Mouse (Mus musculus): ENCODE data around the gene Bri3. TPM values are rescaled to one million over a fixed set of nuclear protein-coding genes. Genes with fewer than 3 reads are reported as not detected.

Gene Bri3
- total and polyA plus RNA-seq, 2 experiments = 24.9 to 74.6 TPM

- Histone ChIP-seq H3K36me3 (ENCODE audit: control insufficient read depth, insufficient read depth, low read length) (no peaks in the 10 kb centered on the region), H3K4me3 (ENCODE audit: insufficient read depth, low read depth, low read length) (peak overlapping the region; percentile 80), H3K27ac (replicated peaks; ENCODE audit: insufficient read depth, low read depth, low read length) (peak overlapping the region; percentile 68), H3K27me3 (ENCODE audit: control insufficient read depth, insufficient read depth, low read length) (no peaks in the 10 kb centered on the region), H3K4me1 (ENCODE audit: control insufficient read depth, insufficient read depth, low read length) (peaks cover 34% of the 10 kb centered on the region), H3K9ac (ENCODE audit: low read depth, low read length) (peak overlapping the region; percentile 94), H3K79me2 (ENCODE audit: control insufficient read depth, insufficient read depth, low read length) (peaks cover 30% of the 10 kb centered on the region)
- WGBS = under 1% methylated on average over 40 of the region's 40 CpGs
- TF ChIP-seq CTCF (IDR thresholded peaks at IDR 0.05; ENCODE audit: low read depth, low read length) (no peak), POLR2A (IDR thresholded peaks at IDR 0.05; ENCODE audit: extremely low read depth, insufficient read depth, low read length) (0 out of 2 replicates have a peak, but pooled peaks have one; percentile 11)
- peak; percentile 76 for DNase-seq (ENCODE audit: extremely low read depth, low read depth, low spot score)
Observed at GRCm38 (mm10) chr5:144255632-144256540, 11.6 kb downstream of the Bri3 start.

GRCm38 (mm10) chr5:144256541-144256870 lies 12.3 kb downstream of the Bri3 start:
- DNase-seq (ENCODE audit: extremely low read depth, low read depth, low spot score) = peak; percentile 74
- Histone ChIP-seq H3K36me3 (ENCODE audit: control insufficient read depth, insufficient read depth, low read length) (no peaks in the 10 kb centered on the region), H3K27ac (replicated peaks; ENCODE audit: insufficient read depth, low read depth, low read length) (peak overlapping the region; percentile 68), H3K27me3 (ENCODE audit: control insufficient read depth, insufficient read depth, low read length) (no peaks in the 10 kb centered on the region), H3K4me3 (ENCODE audit: insufficient read depth, low read depth, low read length) (peak overlapping the region; percentile 80), H3K79me2 (ENCODE audit: control insufficient read depth, insufficient read depth, low read length) (peaks cover 36% of the 10 kb centered on the region), H3K4me1 (ENCODE audit: control insufficient read depth, insufficient read depth, low read length) (peaks cover 39% of the 10 kb centered on the region), H3K9ac (ENCODE audit: low read depth, low read length) (peak overlapping the region; percentile 94)
- no peak for TF ChIP-seq CTCF (IDR thresholded peaks at IDR 0.05; ENCODE audit: low read depth, low read length)
- TF ChIP-seq POLR2A (IDR thresholded peaks at IDR 0.05; ENCODE audit: extremely low read depth, insufficient read depth, low read length) = no peak
- 9% methylated on average over 7 of the region's 7 CpGs for WGBS

- Histone ChIP-seq H3K9ac (ENCODE audit: low read depth, low read length) (peak overlapping the region; percentile 94), H3K27me3 (ENCODE audit: control insufficient read depth, insufficient read depth, low read length) (no peaks in the 10 kb centered on the region), H3K4me3 (ENCODE audit: insufficient read depth, low read depth, low read length) (peak overlapping the region; percentile 80), H3K4me1 (ENCODE audit: control insufficient read depth, insufficient read depth, low read length) (peaks cover 42% of the 10 kb centered on the region), H3K27ac (replicated peaks; ENCODE audit: insufficient read depth, low read depth, low read length) (peak overlapping the region; percentile 68), H3K79me2 (ENCODE audit: control insufficient read depth, insufficient read depth, low read length) (peaks cover 40% of the 10 kb centered on the region), H3K36me3 (ENCODE audit: control insufficient read depth, insufficient read depth, low read length) (no peaks in the 10 kb centered on the region)
- no peak for TF ChIP-seq POLR2A (IDR thresholded peaks at IDR 0.05; ENCODE audit: extremely low read depth, insufficient read depth, low read length)
- no peak for TF ChIP-seq CTCF (IDR thresholded peaks at IDR 0.05; ENCODE audit: low read depth, low read length)
- 73% methylated on average over 1 of the region's 1 CpGs for whole genome bisulfite sequencing
- no peak for DNase-seq (ENCODE audit: extremely low read depth, low read depth, low spot score)
Observed at GRCm38 (mm10) chr5:144256888-144257287, 12.7 kb downstream of the Bri3 start.

- Histone ChIP-seq H3K36me3 (ENCODE audit: control insufficient read depth, insufficient read depth, low read length) (no peaks in the 10 kb centered on the region), H3K9ac (ENCODE audit: low read depth, low read length) (peak overlapping the region; percentile 94), H3K4me1 (ENCODE audit: control insufficient read depth, insufficient read depth, low read length) (peaks cover 43% of the 10 kb centered on the region), H3K27me3 (ENCODE audit: control insufficient read depth, insufficient read depth, low read length) (no peaks in the 10 kb centered on the region), H3K27ac (replicated peaks; ENCODE audit: insufficient read depth, low read depth, low read length) (peak overlapping the region; percentile 68), H3K4me3 (ENCODE audit: insufficient read depth, low read depth, low read length) (no peak overlapping the region), H3K79me2 (ENCODE audit: control insufficient read depth, insufficient read depth, low read length) (peaks cover 44% of the 10 kb centered on the region)
- 49% methylated on average over 3 of the region's 3 CpGs for WGBS
- peak; percentile 47; the same call in 1 of the 2 replicates for TF ChIP-seq CTCF (IDR thresholded peaks at IDR 0.05; ENCODE audit: low read depth, low read length)
- no peak for TF ChIP-seq POLR2A (IDR thresholded peaks at IDR 0.05; ENCODE audit: extremely low read depth, insufficient read depth, low read length)
- DNase-seq (ENCODE audit: extremely low read depth, low read depth, low spot score) = peak; percentile 55
Observed at GRCm38 (mm10) chr5:144257451-144258110, 13.3 kb downstream of the Bri3 start.

GRCm38 (mm10) chr5:144258131-144258611 lies 13.9 kb downstream of the Bri3 start:
- Histone ChIP-seq H3K4me3 (ENCODE audit: insufficient read depth, low read depth, low read length) (peak overlapping the region; percentile 29; the same call in 1 of the 2 replicates), H3K9ac (ENCODE audit: low read depth, low read length) (peak overlapping the region; percentile 94; the same call in 1 of the 2 replicates), H3K4me1 (ENCODE audit: control insufficient read depth, insufficient read depth, low read length) (peaks cover 43% of the 10 kb centered on the region), H3K27me3 (ENCODE audit: control insufficient read depth, insufficient read depth, low read length) (no peaks in the 10 kb centered on the region), H3K79me2 (ENCODE audit: control insufficient read depth, insufficient read depth, low read length) (peaks cover 44% of the 10 kb centered on the region), H3K27ac (replicated peaks; ENCODE audit: insufficient read depth, low read depth, low read length) (peak overlapping the region; percentile 68), H3K36me3 (ENCODE audit: control insufficient read depth, insufficient read depth, low read length) (no peaks in the 10 kb centered on the region; the same call in 1 of the 2 replicates)
- peak; percentile 88 for DNase-seq (ENCODE audit: extremely low read depth, low read depth, low spot score)
- 8% methylated on average over 14 of the region's 14 CpGs for WGBS
- no peak for TF ChIP-seq POLR2A (IDR thresholded peaks at IDR 0.05; ENCODE audit: extremely low read depth, insufficient read depth, low read length)
- TF ChIP-seq CTCF (IDR thresholded peaks at IDR 0.05; ENCODE audit: low read depth, low read length) = no peak
